Mouse (Mus musculus) liver, embryonic 14.5 days (tissue): ENCODE measurements around the gene Tmem238.

Experiments
- CTCF ChIP-seq: IDR thresholded peaks from 2 replicates; pipeline ENCODE4 v1.5.1; 2016; ENCODE audit warnings: antibody characterized with exemption, low read depth, control low read depth
- EP300 ChIP-seq: IDR thresholded peaks from 2 replicates; pipeline ENCODE4 v1.6.1; 2016; ENCODE audit warnings: antibody characterized with exemption, low read depth

- TF ChIP-seq EP300 (no peak), CTCF (peak; percentile 19)
Measured at GRCm38 (mm10) chr7:4752821-4753570, 36.5 kb downstream of the Tmem238 start, which contains the start of gene Cox6b2.
